Mouse (Mus musculus) heart, postnatal 4 days (tissue): Measurements from ENCODE around the gene Slc39a5. TPM values are rescaled to one million over a fixed set of nuclear protein-coding genes. Genes with fewer than 3 reads are reported as not detected.

Experiments used
- DNase-seq: peaks from one replicate; pipeline ENCODE4 v3.0.0; 2021
- total RNA-seq, 2 experiments: library from RNA; stranded (reverse); gene quantifications; 2 replicates each; pipeline ENCODE4 v1.2.3; 2021

The Slc39a5 gene
- not detected for total RNA-seq

- DNase-seq, result no peak
Measured at GRCm38 (mm10) chr10:128401056-128401455, at the start of gene Slc39a5. TSS of gene Slc39a5 (minus strand) at chr10:128401229.

GRCm38 (mm10) chr10:128445407-128445806, 44.4 kb upstream of the Slc39a5 start:
- no peak for DNase-seq

GRCm38 (mm10) chr10:128444354-128444753, 43.3 kb upstream of the Slc39a5 start:
- no peak for DNase-seq

- no peak for DNase-seq
Measured at GRCm38 (mm10) chr10:128442718-128443117, 41.7 kb upstream of the Slc39a5 start.

GRCm38 (mm10) chr10:128441324-128442119, 40.5 kb upstream of the Slc39a5 start:
- no peak for DNase-seq

GRCm38 (mm10) chr10:128440407-128440806, 39.4 kb upstream of the Slc39a5 start:
- peak; percentile 37 for DNase-seq

- DNase-seq, result no peak
Measured at GRCm38 (mm10) chr10:128438675-128439279, 37.7 kb upstream of the Slc39a5 start.

- DNase-seq, result no peak
Measured at GRCm38 (mm10) chr10:128436376-128436775, 35.3 kb upstream of the Slc39a5 start.

GRCm38 (mm10) chr10:128435873-128436272, 34.8 kb upstream of the Slc39a5 start:
- DNase-seq, result no peak

- peak; percentile 82 for DNase-seq
Measured at GRCm38 (mm10) chr10:128435186-128435823, 34.3 kb upstream of the Slc39a5 start.

GRCm38 (mm10) chr10:128434681-128435080, 33.7 kb upstream of the Slc39a5 start:
- DNase-seq, result no peak

GRCm38 (mm10) chr10:128433417-128433816, 32.4 kb upstream of the Slc39a5 start:
- DNase-seq, result no peak

GRCm38 (mm10) chr10:128429454-128429853, 28.4 kb upstream of the Slc39a5 start:
- no peak for DNase-seq

GRCm38 (mm10) chr10:128429052-128429451, 28.0 kb upstream of the Slc39a5 start:
- no peak for DNase-seq

- DNase-seq, result no peak
Measured at GRCm38 (mm10) chr10:128425260-128425659, 24.2 kb upstream of the Slc39a5 start.

GRCm38 (mm10) chr10:128424604-128425003, 23.6 kb upstream of the Slc39a5 start:
- DNase-seq, result no peak

- no peak for DNase-seq
Measured at GRCm38 (mm10) chr10:128422426-128422825, 21.4 kb upstream of the Slc39a5 start.

- DNase-seq, result no peak
Measured at GRCm38 (mm10) chr10:128414848-128415247, 13.8 kb upstream of the Slc39a5 start.

- DNase-seq, result no peak
Measured at GRCm38 (mm10) chr10:128413076-128413475, 12.0 kb upstream of the Slc39a5 start.

- DNase-seq, result no peak
Measured at GRCm38 (mm10) chr10:128412558-128412957, 11.5 kb upstream of the Slc39a5 start.

- peak; percentile 59 for DNase-seq
Measured at GRCm38 (mm10) chr10:128412055-128412381, 11.0 kb upstream of the Slc39a5 start.

GRCm38 (mm10) chr10:128411211-128412054, 10.4 kb upstream of the Slc39a5 start, which contains the start of the genes Nabp2 and Rnf41:
TSS of gene Nabp2 (minus strand) at chr10:128411492.
TSS of gene Rnf41 (plus strand) at chr10:128411657.
- peak; percentile 98 for DNase-seq

GRCm38 (mm10) chr10:128410560-128410845, 9.5 kb upstream of the Slc39a5 start:
- no peak for DNase-seq
